ENCODE assay signal across 10 mouse cellular contexts in the genomic region with DNA sequence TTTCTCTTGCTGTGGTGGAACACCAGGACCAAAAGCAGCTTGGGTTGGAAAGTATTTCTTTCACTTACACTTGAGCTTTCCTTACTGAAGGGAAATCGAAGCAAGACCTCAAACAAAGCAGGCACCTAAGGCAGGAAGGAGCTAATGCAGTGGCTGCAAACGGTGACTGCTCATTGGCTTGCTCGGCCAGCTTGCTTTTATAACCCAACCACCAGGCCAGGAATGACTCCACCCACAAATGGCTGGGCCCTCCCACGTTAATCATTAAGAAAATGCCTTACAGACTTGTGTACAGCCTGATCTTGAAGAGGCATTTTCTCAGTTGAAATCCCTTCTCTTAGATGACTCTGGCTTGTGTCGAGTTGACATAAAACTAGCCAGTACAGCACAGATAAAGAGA. TPM values are rescaled to one million over a fixed set of nuclear protein-coding genes. Genes with fewer than 3 reads are reported as not detected.
DNase-seq lines count a peak whose midpoint lies in the region; ATAC-seq and TF ChIP-seq lines count a peak whose summit lies in the region.
"Had no signal": no experiment of that assay in that cellular context is flagged by ENCODE, and none has a peak within 500 bp of the region (broad histone marks: within the 10 kb centered on the region; RNA-seq: fewer than 3 reads in every experiment).

No protein-coding gene starts in this region.

- no peaks in the 10 kb centered on the region for H3K27me3 ChIP-seq in G1E (ENCODE audit: insufficient read depth, low read length)
- H3K27me3 ChIP-seq: heart, embryonic 13.5 days had no signal

- TF ChIP-seq CTCF in G1E (IDR thresholded peaks at IDR 0.05; ENCODE audit: low read depth, low read length) = no peak
- no peak for TF ChIP-seq CTCF in lung, adult 2 months (IDR thresholded peaks at IDR 0.05; ENCODE audit: insufficient read depth, low read length)

- TF ChIP-seq POLR2A in lung, adult 2 months (IDR thresholded peaks at IDR 0.05; ENCODE audit: borderline replicate concordance, extremely low read depth, low read depth, low read length) = peak; percentile 35; the same call in 1 of the 2 replicates

- ATAC-seq in G1E (ENCODE audit: extremely low read depth, insufficient number of reproducible peaks, low FRiP score, poor library complexity, severe bottlenecking) = no peak

- 43% methylated on average over 5 of the region's 5 CpGs for whole genome bisulfite sequencing in lung, adult 2 months

- H3K36me3 ChIP-seq in G1E (replicated peaks) = peaks cover 33% of the 10 kb centered on the region

- peak; percentile 63 for DNase-seq in CD4-positive, CD25-positive, alpha-beta regulatory T cell, adult 2 months (ENCODE audit: low read depth, low spot score)
- peak; percentile 14 for DNase-seq in G1E (ENCODE audit: low spot score)
- DNase-seq in kidney, adult 8-10 months = peak; percentile 89 to 90
- DNase-seq in lung, adult 2 months = no peak
- no peak for DNase-seq in left cerebral cortex, adult 18-20 months (ENCODE audit: low spot score in 2 of 2)
- DNase-seq in embryo, embryonic 10 days (ENCODE audit: low spot score) = no peak
- DNase-seq in right cerebral cortex, adult 2 months (ENCODE audit: low spot score in 2 of 2) = no peak
- DNase-seq in embryo, embryonic 11 days = no peak
- DNase-seq: cerebellum, adult 9-11 months had no signal

- H3K4me1 ChIP-seq in G1E (ENCODE audit: insufficient read depth, low read depth, low read length) = peaks cover 23% of the 10 kb centered on the region
- H3K4me1 ChIP-seq in lung, adult 2 months (ENCODE audit: control insufficient read depth, insufficient read depth, low read length) = 0 out of 2 replicates have a peak, but pooled peaks cover 2% of the 10 kb centered on the region

- H3K4me3 ChIP-seq in G1E (ENCODE audit: low read depth, low read length) = no peak overlapping the region
- no peak overlapping the region for H3K4me3 ChIP-seq in lung, adult 2 months (replicated peaks; ENCODE audit: extremely low read depth, low read depth, low read length)
- H3K4me3 ChIP-seq: heart, embryonic 13.5 days had no signal

- no peaks in the 10 kb centered on the region for H3K9me3 ChIP-seq in G1E (replicated peaks)
- H3K9me3 ChIP-seq: heart, embryonic 13.5 days had no signal

RNA-seq across cellular contexts. Expression of a gene that starts 3.2 kb away (rescaled TPM):
- total RNA-seq in G1E (2014; fragmentation: Nextera tagmentation) (260 and 279 TPM in 2 replicates), G1E (2017) (102 and 113 TPM in 2 replicates)
- polyA plus RNA-seq in G1E (2012) = 186 and 200 TPM in 2 replicates
- 58.5 and 64.0 TPM in 2 replicates for polyA plus RNA-seq in lung, adult 2 months (2012; rRNA removed)
- 100 to 1,000 TPM; 106 to 111 TPM for total RNA-seq in left cerebral cortex, adult 18-20 months (2021)

Comparison
In these comparisons a context has a peak if more than half of its experiments do, and no peak if none do; other contexts are left out.
1. DNase-seq: peak in CD4-positive, CD25-positive, alpha-beta regulatory T cell, adult 2 months (single experiment), G1E (single experiment) and kidney, adult 8-10 months (2 of 2); none in lung, adult 2 months (single experiment), left cerebral cortex, adult 18-20 months (0 of 2), embryo, embryonic 10 days (single experiment), right cerebral cortex, adult 2 months (0 of 2) and embryo, embryonic 11 days (single experiment).